In the genomic region with DNA sequence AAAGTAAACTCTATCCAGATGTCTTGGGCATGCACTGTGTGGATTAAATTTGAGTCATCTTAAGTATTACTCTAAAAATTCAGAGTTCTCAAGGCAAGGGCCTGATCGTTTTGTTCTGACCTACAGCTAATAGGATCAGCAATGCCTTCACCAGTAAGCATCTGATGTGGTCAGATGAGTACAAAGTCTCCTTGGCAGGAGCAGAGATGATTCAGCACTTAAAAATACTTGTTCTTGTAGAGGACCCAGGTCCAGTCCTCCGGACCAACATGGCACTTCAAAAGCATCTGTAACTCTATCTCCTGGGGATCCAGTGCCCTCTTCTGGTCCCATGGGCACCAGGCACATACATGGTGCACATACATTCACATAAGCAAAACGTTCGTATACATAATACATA, we compare ENCODE assay signal across 13 mouse cellular contexts.
"Had no signal": no experiment of that assay in that cellular context is flagged by ENCODE, and none has a peak within 500 bp of the region (broad histone marks: within the 10 kb centered on the region; RNA-seq: fewer than 3 reads in every experiment).

No protein-coding gene starts in this region.

- H3K9me3 ChIP-seq: limb, embryonic 15.5 days; midbrain, embryonic 12.5 days; neural tube, embryonic 13.5 days had no signal

- H3K9ac ChIP-seq: limb, embryonic 15.5 days; liver, embryonic 14.5 days; midbrain, embryonic 12.5 days; neural tube, embryonic 13.5 days had no signal

- H3K27ac ChIP-seq: left cerebral cortex, adult 2 months; limb, embryonic 15.5 days; liver, embryonic 14.5 days; midbrain, embryonic 12.5 days; neural tube, embryonic 13.5 days had no signal

- ATAC-seq: intestine, postnatal 0 days; midbrain, embryonic 16.5 days had no signal

- H3K27me3 ChIP-seq: limb, embryonic 15.5 days; midbrain, embryonic 12.5 days; neural tube, embryonic 13.5 days had no signal

- H3K4me3 ChIP-seq: left cerebral cortex, adult 2 months; limb, embryonic 15.5 days; midbrain, embryonic 12.5 days; neural tube, embryonic 13.5 days had no signal

- H3K4me1 ChIP-seq: limb, embryonic 15.5 days; midbrain, embryonic 12.5 days; neural tube, embryonic 13.5 days had no signal

- DNase-seq: lung, adult 18-20 months; retina, postnatal 1 day; right cerebral cortex, postnatal 4 days; spleen, adult 18-20 months; thymus, adult 18-20 months; thymus, postnatal 25 days had no signal

- H3K4me2 ChIP-seq: limb, embryonic 15.5 days; midbrain, embryonic 12.5 days; neural tube, embryonic 13.5 days had no signal
